Mouse (Mus musculus) adrenal gland, postnatal 14 days (tissue): Measurements from ENCODE around the gene Sugp1. TPM values are rescaled to one million over a fixed set of nuclear protein-coding genes. Genes with fewer than 3 reads are reported as not detected.
"Not testable (repeated sequence)": the region's sequence is repeated elsewhere in the genome, so short reads cannot be mapped to it uniquely, and the experiment has no call there.

ENCODE experiments used
- DNase-seq: peaks from one replicate; pipeline ENCODE4 v3.0.0; 2021; ENCODE audit warnings: mixed read lengths
- long read RNA-seq, 2 experiments: library from polyadenylated mRNA; stranded (forward); transcript quantifications; one replicate each; pipeline ENCODE4 v2.0.0; 2021
- total RNA-seq: library from RNA; stranded (reverse); gene quantifications from 2 replicates; pipeline ENCODE4 v1.2.3, GENCODE M21; 2021

Sugp1 gene
- 26.2 and 31.8 TPM in 2 replicates for total RNA-seq
- long read RNA-seq, experiment 1, transcript Sugp1-201 (14 exons, 2,681 nt), result major isoform, 20 of 33 reads
- long read RNA-seq, experiment 1, partial matches to known transcripts, result 9 of 33 reads
- long read RNA-seq, experiment 1, other reads (novel, unspliced or antisense), result 4 of 33 reads
- long read RNA-seq, experiment 2, transcript Sugp1-201 (14 exons, 2,681 nt), result major isoform, 11 of 19 reads
- long read RNA-seq, experiment 2, partial matches to known transcripts, result 4 of 19 reads
- long read RNA-seq, experiment 2, other reads (novel, unspliced or antisense), result 4 of 19 reads

DNA sequence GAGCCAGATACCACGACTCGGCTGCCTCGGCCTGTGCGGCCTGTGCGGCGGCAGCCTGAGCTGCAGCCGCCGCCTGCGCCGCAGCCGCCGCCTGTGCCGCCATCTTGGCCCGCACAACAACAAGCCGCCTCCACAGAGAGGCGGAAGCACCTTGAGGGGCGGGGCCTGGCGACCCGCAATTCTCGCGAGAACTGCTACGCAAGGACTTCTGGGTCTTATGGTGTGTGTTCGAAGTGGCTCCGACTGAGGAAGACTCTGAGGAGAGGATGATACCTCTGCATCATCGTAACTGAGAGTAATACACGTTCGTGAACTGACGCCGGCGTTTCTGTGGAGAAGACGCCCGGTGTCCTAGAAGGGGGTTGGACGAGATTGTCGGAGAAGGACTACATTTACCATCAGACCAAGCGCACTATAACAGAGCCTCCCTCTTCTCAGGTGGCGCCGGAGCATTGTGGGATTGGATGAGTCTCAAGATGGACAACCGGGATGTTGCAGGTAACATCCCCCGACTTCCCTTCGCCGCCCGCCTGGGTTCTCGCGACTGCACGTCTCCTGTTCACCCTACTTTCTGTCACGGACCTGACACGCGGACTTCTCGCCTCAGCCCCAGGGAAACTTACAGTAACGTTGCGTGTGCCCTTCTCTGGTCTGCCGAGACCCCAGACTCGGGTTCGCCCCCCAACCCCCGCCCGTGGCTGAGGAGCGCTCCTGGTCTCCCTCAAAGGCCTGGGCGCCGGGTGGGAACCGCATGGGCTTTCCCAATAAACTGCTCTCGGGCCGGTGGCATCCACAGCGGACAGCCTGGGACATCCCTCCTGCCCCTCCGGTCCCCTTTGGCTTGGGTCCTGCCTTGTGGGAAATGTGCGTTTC is at the start of gene Sugp1, which contains the start of gene Mau2:
Sugp1 (plus strand) TSS at position 231 of the 873 bp plus-strand sequence.
Mau2 (minus strand) TSS at position 152 of the 873 bp plus-strand sequence.
- DNase-seq, result peak; percentile 97

DNA sequence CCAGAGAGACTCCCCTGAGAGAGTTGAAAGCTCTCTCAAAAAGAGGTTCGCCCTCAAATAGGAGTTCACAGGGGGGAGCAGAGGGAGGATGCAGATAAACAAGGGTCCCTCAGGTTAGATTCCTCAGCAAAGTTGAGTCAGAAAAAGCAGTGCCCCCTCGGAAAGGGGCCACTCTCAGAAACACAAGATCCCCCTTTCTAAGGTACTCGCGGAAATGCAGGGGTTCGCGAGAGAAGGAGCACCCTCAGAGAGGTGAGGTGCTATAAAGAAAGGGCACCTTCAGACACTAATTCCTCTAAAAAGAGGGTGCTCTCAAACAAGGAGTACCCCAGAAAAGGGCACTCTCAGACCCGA is 47.2 kb upstream of the Sugp1 start:
- DNase-seq, result no peak

DNA sequence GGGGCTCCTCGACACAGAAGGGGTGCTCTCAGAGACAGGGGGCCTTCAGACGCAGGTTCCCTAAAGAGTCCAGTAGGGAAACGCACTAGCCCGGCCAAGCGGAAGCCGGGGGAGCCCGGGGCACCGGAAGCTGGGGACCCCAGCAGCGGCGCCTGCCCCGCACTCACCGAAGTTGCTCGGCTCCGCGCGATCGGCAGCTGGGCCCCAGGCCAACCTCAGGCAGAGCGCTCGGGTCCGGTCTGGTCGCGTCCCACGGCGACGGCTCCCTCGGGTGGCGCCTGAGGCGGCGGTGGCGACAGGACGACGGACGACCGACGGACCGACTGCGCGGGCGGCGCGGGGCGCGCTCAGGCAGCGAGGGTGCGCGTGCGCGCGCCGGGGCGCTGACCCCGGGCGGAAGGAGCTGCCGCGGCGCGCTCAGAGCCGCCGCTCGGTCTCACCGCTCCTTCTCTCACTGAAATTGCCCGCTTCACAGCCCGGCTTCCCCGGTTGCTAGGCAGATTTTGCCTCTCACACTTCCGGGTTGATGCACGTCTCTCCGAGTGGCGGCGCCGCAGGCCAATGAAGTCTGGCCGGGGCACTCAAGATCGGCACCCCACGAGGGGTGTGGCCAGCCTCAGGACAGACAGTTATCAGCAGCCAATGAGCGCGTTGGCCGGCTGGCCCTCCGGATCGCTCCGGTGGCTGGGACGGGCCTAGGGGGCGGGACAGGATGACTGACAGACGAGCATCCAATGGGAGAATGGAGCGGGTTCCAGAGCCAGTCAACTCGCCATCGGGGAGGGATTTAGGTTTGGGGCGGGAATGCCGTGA is 46.6 kb upstream of the Sugp1 start, which contains the start of gene Gatad2a:
Gatad2a (minus strand) TSS at position 609 of the 813 bp plus-strand sequence.
- peak; percentile 100 for DNase-seq

DNA sequence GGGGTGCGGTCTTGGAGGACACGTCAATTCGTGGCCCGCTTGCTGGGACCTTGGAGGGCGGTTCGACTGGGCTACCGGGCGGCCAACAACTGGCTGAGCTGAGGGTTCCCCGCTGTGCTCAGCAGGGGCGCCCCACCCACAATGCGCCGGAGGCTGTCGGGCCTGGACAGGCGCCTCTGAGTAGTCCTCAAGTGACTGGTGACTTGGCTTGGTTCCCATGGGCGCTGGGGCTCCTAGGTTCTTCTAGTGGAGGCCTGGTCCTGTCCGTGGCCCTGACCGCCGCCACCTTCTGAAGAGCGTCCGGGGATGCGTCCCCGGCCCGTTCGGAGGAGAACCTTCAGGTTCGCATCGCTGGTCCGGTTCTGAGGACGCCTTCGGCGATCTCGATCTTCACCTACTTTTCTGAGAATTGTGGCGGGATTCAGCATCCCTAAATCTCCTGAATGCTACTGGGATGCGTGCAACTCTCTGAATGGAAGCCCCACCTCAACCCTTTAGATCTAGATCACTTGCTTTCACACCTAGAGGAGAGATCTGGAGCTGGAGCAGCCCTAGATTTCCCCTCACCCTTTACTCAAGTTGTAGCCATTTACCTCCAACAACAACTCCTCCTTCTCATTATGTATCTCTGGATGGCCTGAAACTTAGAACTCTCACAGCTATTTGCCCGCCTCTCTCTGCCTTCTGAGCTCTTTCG is 45.9 kb upstream of the Sugp1 start:
- no peak for DNase-seq

DNA sequence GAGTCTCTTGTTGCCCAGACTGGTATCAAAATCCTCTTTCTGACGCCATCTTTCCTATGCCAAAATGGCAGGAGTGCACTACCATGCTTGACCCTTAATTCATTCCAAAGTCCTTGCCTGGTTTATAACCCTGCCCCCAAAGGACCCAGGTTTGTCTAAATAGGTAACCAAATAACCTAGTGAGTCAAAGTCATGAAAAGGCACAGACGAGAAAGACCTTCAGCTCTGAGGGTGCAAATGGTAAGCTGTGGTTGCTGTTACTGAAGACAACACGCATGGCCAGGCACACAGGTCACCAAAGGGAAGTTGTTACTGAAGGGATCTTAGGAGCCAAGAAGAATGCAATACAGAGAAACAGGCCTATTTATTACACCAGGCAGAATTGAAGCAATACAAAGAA is 43.9 kb upstream of the Sugp1 start:
- DNase-seq, result no peak

DNA sequence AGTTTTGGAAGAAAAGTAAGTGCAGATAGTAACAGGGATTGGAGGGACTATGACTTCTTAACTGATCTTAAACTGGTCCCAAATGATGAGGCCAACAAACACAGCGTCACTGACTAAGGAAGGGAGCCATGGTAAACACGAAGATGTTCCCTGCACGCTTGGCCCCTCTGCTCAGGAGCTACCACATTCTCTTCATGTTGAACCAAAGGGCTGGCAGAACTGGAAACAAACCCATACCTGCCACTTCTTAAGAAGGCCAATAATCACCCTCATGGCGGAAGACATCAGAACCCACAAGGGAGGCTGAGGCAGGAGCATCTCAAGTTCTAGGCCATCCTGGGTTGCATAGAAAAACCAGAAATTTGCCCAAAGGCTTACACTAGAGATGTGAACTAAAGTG is 43.4 kb upstream of the Sugp1 start:
- DNase-seq, result no peak

DNA sequence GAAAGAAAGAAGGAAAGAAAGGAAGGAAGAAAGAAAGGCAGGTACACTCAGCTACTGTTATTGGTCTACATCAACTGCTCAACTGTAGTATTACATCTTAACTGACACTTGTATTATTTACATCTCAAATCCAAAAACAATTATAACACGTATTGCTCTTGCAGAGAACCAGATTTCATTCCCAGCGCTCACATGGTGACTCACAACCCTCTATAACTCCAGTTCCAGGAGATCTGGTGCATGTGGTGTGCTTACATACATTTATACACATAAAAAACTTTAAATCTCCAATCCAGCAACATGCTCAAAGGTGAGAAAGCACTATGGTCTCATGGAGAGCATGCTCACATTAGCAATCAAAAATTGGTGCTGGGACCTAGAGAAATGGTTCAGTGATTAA is 42.4 kb upstream of the Sugp1 start:
- no peak for DNase-seq

DNA sequence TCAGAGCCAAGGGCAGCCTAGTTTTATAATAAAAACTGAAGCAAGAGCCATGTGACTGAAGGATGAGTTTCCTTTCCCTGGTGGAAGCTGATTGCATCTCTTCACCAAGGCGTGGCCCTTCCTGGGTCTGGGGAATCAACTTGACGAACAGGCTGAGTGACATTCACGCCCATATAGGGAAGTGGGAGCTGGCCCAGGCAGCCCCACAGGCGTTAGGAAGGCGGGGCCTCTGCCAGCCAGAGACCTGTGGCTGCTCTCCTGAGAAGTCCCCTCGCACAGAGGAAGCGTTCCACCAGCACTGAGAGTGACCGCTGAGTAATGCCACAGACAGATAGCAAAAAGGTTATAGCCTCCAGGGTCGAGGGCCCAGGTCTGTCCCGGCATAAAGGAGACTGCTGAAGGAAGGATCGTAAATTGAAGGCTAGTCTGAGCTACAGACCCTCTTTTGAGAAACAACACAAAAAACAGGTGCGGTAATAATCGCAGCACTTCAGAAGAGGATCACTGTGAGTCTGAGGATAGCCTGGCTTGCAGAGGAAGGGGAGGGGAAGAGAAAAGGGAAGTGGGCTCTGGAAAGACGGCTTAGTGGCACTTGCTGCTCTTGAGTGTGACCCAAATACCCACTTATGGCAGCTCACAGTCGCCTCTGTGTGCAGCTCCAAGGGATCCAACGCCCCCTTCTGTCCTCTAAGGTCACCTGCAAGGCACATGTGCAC is 41.3 kb upstream of the Sugp1 start:
- DNase-seq, result peak; percentile 68

DNA sequence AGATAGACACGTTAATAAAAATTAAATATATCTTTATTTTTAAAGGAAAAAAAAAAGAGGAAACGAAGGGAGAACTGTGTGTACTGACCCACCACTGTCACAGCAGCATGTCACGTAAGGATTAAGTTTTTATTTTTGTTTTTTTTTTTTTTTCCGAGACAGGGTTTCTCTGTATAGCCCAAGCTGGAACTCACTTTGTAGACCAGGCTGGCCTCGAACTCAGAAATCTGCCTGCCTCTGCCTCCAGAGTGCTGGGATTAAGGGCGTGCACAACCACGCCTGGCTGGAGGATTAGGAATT is 40.8 kb upstream of the Sugp1 start:
- not testable (repeated sequence) for DNase-seq

DNA sequence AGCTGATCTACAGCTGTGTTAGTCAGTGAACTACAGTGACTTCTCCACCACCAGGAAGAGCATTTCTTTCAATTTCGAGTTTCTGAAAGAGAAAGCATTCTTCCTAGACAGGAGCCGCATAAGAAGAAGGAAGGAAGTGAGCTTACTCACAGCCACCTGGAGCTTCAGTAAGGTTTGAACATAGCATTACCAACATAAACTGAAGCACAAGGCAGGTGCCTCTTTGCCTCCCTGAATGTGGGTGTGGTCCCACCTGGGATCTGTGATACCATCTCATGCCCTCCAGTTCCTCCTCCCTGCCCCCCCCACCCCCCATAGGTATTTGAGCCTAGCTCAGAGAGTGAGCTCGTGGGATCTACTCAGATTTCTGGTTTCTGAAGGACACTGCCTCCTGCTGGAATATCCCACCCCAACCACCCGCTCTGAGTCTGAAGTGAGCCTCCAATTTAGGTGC is 39.4 kb upstream of the Sugp1 start:
- no peak for DNase-seq

DNA sequence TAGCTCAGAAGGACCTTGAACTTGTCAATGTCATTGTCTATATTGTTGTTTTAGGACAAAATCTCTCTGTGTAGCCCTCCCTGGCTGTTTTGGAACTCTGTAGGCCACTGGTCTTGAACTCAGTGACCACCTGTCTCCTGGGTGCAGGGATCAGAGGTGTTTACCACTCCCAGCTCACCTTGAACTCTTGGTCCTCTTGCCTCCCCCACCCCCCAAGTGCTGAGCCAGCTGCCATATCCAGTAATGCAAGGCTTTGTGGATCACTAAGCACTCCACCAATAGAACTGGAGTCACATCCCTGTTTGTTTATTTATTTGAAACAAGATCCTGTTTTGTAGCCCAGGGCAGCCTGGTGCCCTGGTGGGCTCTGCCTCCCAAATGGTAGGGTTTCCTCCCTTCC is 38.3 kb upstream of the Sugp1 start:
- DNase-seq, result no peak

DNA sequence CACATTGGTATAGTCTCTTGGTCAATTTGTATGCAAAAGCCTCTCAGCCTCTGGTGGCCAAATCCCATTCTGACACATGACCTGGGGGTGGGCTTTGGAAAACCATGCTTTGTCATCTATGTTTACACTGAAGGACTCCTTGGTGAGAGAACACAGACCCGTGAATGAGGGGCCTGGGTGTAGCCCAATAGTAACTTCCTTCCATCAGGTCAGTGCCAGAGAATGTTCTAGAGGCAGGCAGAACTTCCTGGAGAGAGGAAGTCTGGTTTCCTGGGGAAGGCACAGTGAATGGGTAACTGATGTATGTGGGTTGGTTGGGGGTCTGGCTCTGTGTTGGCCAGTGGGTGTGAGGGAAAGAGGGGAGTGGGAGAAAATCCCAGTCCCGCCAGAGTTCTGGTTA is 37.4 kb upstream of the Sugp1 start:
- DNase-seq, result peak; percentile 7

DNA sequence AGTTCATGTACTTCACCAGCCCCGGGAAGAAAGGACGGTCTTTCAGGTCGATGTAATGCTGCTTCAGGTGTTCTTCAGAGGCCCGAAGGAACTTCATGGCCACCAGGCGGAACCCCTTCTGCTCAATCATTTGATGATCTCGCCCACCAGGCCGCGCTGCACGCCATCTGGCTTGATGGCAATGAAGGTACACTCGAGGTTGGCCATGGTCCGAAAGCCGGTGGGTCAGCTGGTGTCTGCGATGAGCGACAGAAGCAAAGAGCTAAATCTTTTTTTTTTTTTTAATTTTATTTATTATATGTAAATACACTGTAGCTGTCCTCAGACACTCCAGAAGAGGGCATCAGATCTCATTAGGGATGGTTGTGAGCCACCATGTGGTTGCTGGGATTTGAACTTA is 31.8 kb upstream of the Sugp1 start:
- DNase-seq, result not testable (repeated sequence)

DNA sequence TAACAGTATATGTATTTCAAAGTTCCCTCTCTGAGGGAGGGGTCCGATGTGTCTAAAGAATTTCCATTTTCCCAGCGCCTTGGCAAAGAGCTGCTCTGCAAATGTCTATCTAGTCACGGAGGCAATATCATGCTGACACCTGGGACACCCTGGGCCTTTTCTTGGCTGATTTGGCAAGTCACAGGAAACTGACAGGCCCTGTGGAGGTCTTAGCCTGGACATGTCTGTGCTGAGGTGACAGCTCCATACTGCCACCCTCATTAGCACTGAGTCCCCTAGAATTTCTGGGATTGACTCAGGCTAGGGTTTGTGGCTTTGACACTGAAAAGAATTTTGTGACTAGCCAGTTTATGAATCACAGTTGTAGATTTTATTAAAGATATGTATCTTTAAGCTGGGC is 30.3 kb upstream of the Sugp1 start:
- no peak for DNase-seq

DNA sequence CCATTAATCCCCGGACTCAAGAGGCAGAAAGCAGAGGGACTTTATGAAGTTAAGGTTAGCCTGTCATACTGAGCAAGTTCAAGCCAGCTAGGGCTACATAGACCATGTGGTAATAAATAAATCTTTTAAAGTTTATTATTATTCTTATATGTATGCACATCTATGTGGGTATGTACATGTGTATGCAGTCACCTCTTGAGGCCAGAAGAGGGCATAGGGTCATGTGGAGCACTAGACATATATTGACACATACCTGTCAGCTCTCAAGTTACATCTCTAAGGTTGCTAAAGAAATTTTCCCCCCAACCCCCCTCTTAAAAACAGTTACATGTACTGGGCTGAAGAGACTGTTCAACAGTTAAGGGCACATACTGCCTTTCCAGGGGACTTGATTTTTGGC is 29.9 kb upstream of the Sugp1 start:
- no peak for DNase-seq

DNA sequence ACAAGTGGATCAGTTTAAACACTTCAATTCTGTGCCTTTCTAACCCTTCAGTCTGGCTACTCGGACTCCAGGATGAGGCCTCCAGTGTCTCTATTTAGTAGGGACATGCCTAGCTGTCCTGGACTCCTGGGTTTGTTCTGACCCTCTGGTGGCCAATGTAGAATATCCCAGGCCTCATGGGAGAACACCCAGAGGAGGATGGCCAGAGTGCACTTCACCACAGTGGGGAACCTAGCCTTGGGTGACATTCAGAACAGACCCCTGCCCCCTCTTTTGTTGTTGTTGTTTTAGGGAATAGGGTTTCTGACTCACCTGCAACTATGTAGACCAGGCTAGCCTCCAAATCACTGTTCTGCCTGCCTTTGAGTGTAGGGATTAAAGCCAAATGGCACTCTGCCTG is 27.6 kb upstream of the Sugp1 start:
- no peak for DNase-seq

DNA sequence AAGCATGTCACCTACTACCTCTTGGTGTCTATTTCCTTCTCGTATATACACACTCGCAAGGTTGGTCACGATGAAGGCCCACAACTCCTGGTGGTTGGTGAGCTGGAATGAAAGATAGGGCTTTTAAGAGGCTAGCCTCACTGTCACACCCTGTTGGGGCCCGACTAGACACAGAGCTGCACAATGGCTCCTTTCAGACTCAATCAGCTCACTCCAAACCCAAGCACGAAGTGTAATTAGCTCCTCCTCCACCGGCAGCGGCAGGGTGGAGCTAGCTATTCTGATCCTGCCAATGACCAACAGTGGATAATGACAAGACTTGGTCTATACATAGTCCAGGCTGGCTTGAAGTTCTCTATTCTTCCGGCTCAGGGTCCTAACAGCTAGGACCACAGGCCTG is 19.0 kb upstream of the Sugp1 start:
- no peak for DNase-seq

DNA sequence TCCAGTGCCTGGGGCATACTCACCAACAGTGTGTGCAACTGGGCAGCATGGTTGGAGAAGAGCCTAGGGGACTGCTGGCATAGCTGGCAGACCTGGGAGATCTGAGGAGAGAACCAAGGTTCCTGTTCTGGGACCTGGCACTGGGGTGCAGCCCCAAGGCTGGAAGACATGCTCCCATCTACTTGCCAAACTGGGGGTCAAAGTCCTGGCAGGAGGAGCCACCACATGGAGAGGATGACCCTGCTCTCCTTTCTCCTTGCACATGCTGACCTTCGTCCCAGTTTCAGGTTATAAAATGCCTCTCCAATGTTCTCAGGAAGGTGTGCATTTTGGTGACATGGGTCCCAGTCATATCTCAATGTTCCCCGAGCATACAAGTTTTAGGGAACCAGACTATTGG is 16.5 kb upstream of the Sugp1 start:
- DNase-seq, result no peak

DNA sequence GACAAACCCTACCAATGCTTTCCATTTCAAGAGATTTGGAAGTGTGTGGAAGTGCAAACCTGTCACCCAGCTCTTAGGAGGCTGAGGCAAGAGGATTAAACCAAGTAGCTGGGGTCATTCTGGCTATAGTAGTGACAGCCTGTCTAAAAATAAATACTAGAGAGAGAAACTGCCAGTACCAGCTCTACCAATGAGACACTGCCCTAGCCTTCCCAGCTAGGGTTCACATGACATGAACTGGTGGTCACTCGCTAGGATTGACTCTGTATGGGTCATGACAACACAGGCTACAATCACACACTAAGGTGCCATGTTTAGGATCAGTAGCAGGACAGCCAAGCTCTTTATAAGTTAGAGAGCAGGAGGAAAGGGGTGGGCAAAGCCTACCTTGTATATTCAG is 12.4 kb upstream of the Sugp1 start:
- no peak for DNase-seq

DNA sequence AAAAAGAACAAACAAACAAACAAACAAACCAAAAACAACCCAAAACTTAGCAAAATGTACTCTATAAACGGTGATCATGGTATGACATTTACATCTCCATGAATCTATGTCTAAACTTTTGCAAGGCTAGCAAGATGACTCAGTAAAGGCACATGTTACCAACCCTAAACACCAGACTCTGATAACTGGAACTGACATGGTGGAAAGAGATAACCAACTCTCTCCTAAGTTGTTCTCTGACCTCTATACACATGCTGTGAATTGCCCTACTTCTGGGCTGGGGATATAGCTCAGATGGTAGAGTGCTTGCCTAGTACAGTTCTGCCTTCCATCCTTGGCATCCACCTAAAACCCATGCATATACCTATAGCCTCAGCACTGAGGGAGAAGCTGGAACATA is 4.6 kb upstream of the Sugp1 start:
- no peak for DNase-seq

DNA sequence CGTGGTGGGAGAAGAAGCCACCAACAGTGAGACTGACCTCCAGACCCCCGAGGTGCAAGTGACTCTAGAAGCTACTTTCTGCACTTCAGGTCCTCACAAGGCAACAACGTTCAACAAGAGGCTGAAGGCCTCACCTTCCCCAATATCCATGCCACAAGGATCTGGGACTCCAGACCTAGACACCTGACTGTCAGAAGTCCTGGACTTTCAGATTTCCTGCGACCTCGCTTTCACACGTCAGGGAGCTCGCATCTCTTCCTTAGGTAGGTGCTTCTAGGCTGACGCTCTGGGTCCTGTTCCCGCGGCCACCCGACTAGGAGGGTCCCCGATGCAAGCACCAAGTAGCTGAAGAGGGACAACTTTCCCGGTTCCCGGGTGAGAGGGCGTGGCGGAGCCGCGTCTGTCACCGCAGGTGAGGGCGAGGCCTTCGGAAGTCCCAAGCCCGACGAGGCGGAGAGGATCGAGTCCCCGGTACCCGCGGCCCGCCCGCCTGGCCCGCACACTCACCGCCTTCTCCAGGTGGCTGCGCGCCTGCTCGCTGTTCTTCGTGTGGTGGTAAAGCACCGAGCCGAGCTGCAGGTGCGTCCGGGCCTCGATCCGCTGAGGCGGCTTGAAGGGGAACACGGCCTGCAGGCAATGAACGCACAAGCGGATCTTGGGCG is 597 bp upstream of the Sugp1 start:
- DNase-seq, result peak; percentile 55
